Mouse (Mus musculus) ES-CJ7 (cell line): ENCODE results near the gene B3gnt3.
"Not testable (repeated sequence)": the region's sequence is repeated elsewhere in the genome, so short reads cannot be mapped to it uniquely, and the experiment has no call there.

ENCODE experiments used
- DNase-seq: peaks from one replicate; pipeline ENCODE4 v3.0.0; 2011; ENCODE audit warnings: low read depth, low spot score

Gene B3gnt3

DNA sequence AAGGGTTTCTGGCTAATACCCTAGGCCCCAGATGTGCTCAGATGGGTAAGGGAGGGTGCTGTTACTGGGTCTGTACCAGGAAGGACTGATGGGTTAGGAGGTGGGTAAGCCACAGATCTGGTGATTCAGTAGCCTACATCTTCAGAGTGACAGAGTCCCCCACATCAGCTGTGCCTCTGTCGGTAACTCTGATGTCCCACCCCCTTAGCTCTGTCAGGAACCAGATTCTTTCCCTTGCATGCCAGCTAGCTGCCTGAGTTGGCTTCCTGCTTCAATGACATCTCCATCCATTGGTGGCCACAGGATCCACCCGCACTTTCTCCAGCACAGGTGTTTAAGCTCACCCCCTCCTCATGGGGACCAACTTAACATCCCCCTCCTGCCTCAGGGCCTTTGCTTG is 10.0 kb upstream of the B3gnt3 start:
- DNase-seq, result no peak

DNA sequence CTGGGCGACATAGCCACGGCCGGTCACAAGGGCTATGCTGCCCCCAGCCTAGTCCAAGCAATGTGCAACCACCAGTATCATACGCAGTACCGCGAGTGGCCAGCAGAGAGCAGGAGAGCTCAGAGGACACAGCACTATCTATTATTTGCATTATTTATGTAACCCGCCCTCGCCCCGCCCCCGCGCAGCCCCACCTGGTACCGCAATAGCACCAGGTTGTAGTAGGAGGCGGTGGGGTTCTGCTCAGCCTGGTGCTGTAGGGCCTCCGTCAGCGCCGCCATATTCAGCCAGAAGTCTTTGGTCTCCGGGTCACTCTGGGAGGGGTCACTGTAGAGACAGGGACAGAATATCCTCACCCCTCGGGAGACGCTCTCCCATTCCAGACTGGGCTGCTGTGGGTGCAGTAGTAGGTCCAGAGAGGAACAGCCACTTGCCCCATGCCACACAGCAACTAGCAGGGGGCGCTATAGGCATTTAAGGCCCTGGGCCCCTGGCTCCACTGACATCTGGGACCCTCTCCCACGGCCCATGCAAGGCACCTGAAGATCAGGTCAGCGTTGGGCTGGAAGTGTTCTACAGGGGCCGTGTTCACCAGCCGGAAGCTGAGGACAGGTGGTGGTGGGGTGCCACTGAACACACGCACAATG is 8.3 kb upstream of the B3gnt3 start:
- DNase-seq, result peak; percentile 96

GRCm38 (mm10) chr8:71709134-71709799 is 7.7 kb upstream of the B3gnt3 start:
- DNase-seq, result no peak

DNA sequence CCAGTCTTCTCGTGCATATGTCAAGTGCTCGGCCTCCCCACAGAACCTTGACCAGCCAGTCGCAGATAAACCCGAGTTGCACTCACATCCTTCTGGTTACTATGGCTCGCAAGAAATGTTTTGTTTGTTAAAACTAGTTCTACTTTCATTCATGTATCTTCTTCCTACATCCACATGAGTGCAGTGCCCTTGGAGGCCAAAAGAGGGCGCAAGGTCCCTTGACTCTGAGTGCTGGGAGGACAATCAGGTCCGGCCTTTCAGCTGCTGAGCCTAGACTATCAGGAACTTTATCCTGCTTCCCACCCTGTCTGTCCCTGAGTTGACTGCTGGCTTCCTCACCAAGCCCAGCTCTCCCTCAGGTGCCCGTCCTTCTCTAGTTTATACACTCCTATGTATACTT is 6.3 kb upstream of the B3gnt3 start:
- peak; percentile 88 for DNase-seq

- not testable (repeated sequence) for DNase-seq
These were observed 1.8 kb upstream of the B3gnt3 start for GRCm38 (mm10) chr8:71703400-71703799.

GRCm38 (mm10) chr8:71702923-71703322 is 1.3 kb upstream of the B3gnt3 start:
- DNase-seq, result no peak

- DNase-seq, result peak; percentile 69
These were observed 471 bp upstream of the B3gnt3 start for GRCm38 (mm10) chr8:71702087-71702432.

- no peak for DNase-seq
These were observed 908 bp downstream of the B3gnt3 start for GRCm38 (mm10) chr8:71700493-71701269.

- not testable (repeated sequence) for DNase-seq
These were observed 6.1 kb downstream of the B3gnt3 start for GRCm38 (mm10) chr8:71695456-71695855.

GRCm38 (mm10) chr8:71693166-71694041 is 8.2 kb downstream of the B3gnt3 start:
- DNase-seq, result peak; percentile 82

- DNase-seq, result no peak
These were observed 9.1 kb downstream of the B3gnt3 start for GRCm38 (mm10) chr8:71692509-71692908.

DNA sequence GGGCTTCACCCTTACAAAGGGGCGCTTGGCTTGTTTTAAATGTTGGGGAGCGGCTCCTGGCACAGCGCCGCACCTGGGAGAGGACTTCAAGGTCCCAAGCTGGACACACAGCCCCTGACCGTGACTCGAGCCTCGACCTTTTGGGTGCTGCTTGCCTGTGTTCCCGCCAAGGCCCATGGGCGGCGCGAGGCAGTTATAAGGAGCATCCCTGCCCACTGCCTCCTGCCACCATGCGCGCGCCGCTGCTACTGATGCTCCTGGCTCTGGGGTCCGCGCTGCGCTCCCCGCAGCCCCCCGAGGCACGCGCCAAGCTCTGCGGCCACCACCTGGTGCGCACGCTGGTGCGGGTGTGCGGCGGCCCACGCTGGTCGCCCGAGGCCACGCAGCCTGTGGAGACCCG is 12.6 kb downstream of the B3gnt3 start, which contains the start of gene Insl3:
Insl3 (plus strand) TSS at position 187 of the 400 bp plus-strand sequence.
- no peak for DNase-seq

- peak; percentile 86 for DNase-seq
These were observed 14.0 kb downstream of the B3gnt3 start for GRCm38 (mm10) chr8:71687616-71688015.

GRCm38 (mm10) chr8:71686143-71686734 is 15.3 kb downstream of the B3gnt3 start:
- peak; percentile 78 for DNase-seq

DNA sequence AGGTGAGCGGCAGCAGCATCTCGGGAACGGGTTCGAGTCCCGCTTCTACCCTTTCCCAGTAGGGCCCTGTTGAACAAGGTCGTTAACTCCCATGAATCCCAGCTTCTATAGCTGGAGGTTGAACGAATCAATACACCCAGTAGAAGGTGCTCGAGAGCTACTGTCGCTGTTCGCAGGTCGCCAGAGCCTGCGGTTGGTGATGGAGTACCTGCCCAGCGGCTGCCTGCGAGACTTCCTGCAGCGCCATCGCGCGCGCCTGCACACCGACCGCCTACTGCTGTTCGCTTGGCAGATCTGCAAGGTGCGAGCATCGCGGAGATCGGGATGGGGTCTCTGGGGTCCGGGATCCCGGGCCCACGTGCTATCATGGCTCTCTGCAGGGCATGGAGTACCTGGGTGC is 16.0 kb downstream of the B3gnt3 start:
- peak; percentile 91 for DNase-seq

DNA sequence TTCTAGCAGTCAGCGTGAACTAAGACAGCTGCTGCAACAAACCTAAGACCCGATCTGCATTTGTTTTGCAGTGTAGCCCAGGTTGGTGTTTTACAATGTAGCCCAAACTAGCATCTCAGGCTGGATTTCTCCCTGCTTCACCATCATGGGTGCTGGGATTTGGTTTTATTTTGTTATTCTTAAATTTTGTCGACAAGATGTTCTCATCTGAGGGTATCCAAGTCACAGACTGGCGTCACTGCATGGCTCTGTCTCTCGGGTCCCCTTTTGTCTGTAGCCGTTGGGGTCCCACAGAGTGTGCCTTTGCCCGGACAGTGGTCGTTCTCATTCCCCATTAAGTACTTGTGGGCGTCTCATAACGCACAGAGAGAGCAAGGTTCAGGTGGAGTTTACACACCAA is 16.9 kb downstream of the B3gnt3 start:
- no peak for DNase-seq

DNA sequence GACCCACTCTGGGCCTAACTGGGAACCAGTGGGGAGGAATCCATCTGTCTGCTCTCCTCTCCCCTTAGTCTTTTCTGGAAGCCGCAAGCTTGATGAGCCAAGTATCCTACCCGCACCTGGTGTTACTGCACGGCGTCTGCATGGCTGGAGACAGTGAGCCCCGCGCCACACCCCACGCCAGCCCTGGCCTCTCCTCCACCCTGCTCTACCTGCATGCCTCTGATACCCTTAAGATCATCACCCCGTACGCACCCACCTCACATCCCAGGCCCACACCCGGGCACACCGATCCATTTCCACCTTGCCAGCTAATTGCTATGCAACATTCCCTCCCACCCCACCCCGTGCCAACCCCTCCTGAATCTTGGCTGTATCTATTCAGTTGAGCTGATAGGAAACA is 18.8 kb downstream of the B3gnt3 start:
- DNase-seq, result no peak

DNA sequence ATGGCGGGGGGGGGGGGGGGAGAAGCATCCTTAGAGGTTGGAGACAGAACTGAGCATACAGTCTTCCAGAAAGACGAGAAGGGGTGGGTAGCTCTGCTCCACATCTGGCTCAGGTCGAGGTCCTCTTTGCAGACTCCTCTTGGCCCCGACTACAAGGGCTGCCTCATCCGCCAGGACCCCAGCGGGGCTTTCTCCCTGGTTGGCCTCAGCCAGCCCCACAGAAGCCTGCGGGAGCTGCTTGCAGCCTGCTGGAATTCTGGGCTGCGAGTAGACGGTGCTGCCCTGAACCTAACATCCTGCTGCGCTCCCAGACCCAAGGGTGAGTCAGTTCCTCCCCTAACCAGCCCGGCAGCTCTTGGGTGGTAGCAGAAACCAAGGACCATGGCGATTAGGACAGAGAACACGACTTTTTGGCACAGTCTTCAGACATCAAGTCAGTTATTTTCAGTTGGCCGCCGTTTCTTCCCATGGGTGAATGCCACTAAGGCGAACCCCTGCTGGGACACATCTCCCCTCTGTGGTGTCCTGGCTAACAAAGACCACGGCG is 20.1 kb downstream of the B3gnt3 start:
- no peak for DNase-seq

DNA sequence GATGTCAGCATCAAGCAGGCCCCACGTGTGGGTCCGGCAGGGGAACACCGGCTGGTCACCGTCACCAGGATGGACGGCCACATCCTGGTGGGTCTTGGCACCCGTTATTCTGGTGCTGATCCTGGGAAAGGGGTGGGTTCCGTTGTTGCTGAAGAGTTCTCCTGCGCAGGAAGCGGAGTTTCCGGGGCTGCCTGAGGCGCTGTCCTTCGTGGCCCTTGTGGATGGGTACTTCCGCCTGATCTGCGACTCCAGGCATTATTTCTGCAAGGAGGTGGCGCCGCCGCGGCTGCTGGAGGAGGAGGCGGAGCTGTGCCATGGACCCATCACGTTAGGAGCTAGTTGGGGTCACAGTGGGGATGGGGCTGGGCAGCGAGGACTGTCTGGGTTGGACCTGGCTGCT is 21.1 kb downstream of the B3gnt3 start:
- no peak for DNase-seq

GRCm38 (mm10) chr8:71679550-71680168 is 21.9 kb downstream of the B3gnt3 start:
- no peak for DNase-seq

GRCm38 (mm10) chr8:71679116-71679515 is 22.5 kb downstream of the B3gnt3 start:
- no peak for DNase-seq
